Mouse (Mus musculus): ENCODE measurements around the gene Fndc9. TPM values are rescaled to one million over a fixed set of nuclear protein-coding genes. Genes with fewer than 3 reads are reported as not detected.

Fndc9 gene
- polyA plus RNA-seq, 1 experiment from 2014 or later, result not detected

- ATAC-seq, result no peak
- Histone ChIP-seq H3K9ac (no peak overlapping the region), H3K4me3 (no peak overlapping the region), H3K27me3 (replicated peaks) (no peaks in the 10 kb centered on the region), H3K4me2 (no peak overlapping the region), H3K4me1 (no peaks in the 10 kb centered on the region), H3K9me3 (replicated peaks) (no peaks in the 10 kb centered on the region), H3K27ac (no peak overlapping the region), H3K36me3 (0 out of 2 replicates have a peak, but pooled peaks cover 2% of the 10 kb centered on the region)
- WGBS (ENCODE audit: insufficient replicate concordance), result 71% methylated on average over 3 of the region's 3 CpGs
Observed at GRCm38 (mm10) chr11:46264584-46264983, 29.3 kb downstream of the Fndc9 start.

- no peak overlapping the region for H3K4me3 ChIP-seq
- no peaks in the 10 kb centered on the region for H3K27me3 ChIP-seq (replicated peaks)
- no peak overlapping the region for H3K9ac ChIP-seq
- 77% methylated on average over 11 of the region's 11 CpGs for WGBS (ENCODE audit: insufficient replicate concordance)
- H3K27ac ChIP-seq, result no peak overlapping the region
- no peak for ATAC-seq
- 0 out of 2 replicates have a peak, but pooled peaks cover 2% of the 10 kb centered on the region for H3K36me3 ChIP-seq
- no peaks in the 10 kb centered on the region for H3K4me1 ChIP-seq
- no peaks in the 10 kb centered on the region for H3K9me3 ChIP-seq (replicated peaks)
- H3K4me2 ChIP-seq, result no peak overlapping the region
Observed at GRCm38 (mm10) chr11:46265031-46265786, 29.9 kb downstream of the Fndc9 start.

GRCm38 (mm10) chr11:46268991-46269390 is 33.7 kb downstream of the Fndc9 start:
- Histone ChIP-seq H3K27ac (no peak overlapping the region), H3K9ac (no peak overlapping the region), H3K27me3 (replicated peaks) (no peaks in the 10 kb centered on the region), H3K36me3 (0 out of 2 replicates have a peak, but pooled peaks cover 4% of the 10 kb centered on the region), H3K4me1 (no peaks in the 10 kb centered on the region), H3K4me3 (no peak overlapping the region), H3K4me2 (no peak overlapping the region), H3K9me3 (replicated peaks) (no peaks in the 10 kb centered on the region)
- ATAC-seq, result no peak
- 16% methylated on average over 7 of the region's 7 CpGs for WGBS (ENCODE audit: insufficient replicate concordance)

- Histone ChIP-seq H3K4me2 (no peak overlapping the region), H3K4me1 (no peaks in the 10 kb centered on the region), H3K9me3 (replicated peaks) (no peaks in the 10 kb centered on the region), H3K9ac (no peak overlapping the region), H3K27ac (no peak overlapping the region), H3K27me3 (replicated peaks) (no peaks in the 10 kb centered on the region), H3K4me3 (no peak overlapping the region), H3K36me3 (0 out of 2 replicates have a peak, but pooled peaks cover 4% of the 10 kb centered on the region)
- 74% methylated on average over 9 of the region's 9 CpGs for WGBS (ENCODE audit: insufficient replicate concordance)
- no peak for ATAC-seq
Observed at GRCm38 (mm10) chr11:46269391-46269790, 34.1 kb downstream of the Fndc9 start.

GRCm38 (mm10) chr11:46269893-46270292 is 34.6 kb downstream of the Fndc9 start:
- Histone ChIP-seq H3K9me3 (replicated peaks) (no peaks in the 10 kb centered on the region), H3K9ac (no peak overlapping the region)
- WGBS (ENCODE audit: insufficient replicate concordance), result 47% methylated on average over 3 of the region's 3 CpGs

GRCm38 (mm10) chr11:46272058-46272681 is 36.8 kb downstream of the Fndc9 start:
- H3K4me3 ChIP-seq, result no peak overlapping the region
- H3K4me1 ChIP-seq, result no peaks in the 10 kb centered on the region
- H3K9me3 ChIP-seq (replicated peaks), result no peaks in the 10 kb centered on the region
- 0 out of 2 replicates have a peak, but pooled peaks cover 4% of the 10 kb centered on the region for H3K36me3 ChIP-seq
- no peaks in the 10 kb centered on the region for H3K27me3 ChIP-seq (replicated peaks)
- H3K27ac ChIP-seq, result no peak overlapping the region
- WGBS (ENCODE audit: insufficient replicate concordance), result 67% methylated on average over 8 of the region's 8 CpGs
- no peak overlapping the region for H3K4me2 ChIP-seq
- ATAC-seq, result no peak
- no peak overlapping the region for H3K9ac ChIP-seq

More at GRCm38 (mm10) chr11:46269893-46270292, 34.6 kb downstream of the Fndc9 start:
- Histone ChIP-seq H3K4me2 (no peak overlapping the region), H3K27me3 (replicated peaks) (no peaks in the 10 kb centered on the region), H3K4me3 (no peak overlapping the region), H3K4me1 (no peaks in the 10 kb centered on the region), H3K36me3 (0 out of 2 replicates have a peak, but pooled peaks cover 4% of the 10 kb centered on the region), H3K27ac (no peak overlapping the region)
- no peak for ATAC-seq

GRCm38 (mm10) chr11:46273969-46274368 is 38.6 kb downstream of the Fndc9 start:
- no peaks in the 10 kb centered on the region for H3K9me3 ChIP-seq (replicated peaks)
- no peak overlapping the region for H3K4me3 ChIP-seq
- no peaks in the 10 kb centered on the region for H3K27me3 ChIP-seq (replicated peaks)
- no peaks in the 10 kb centered on the region for H3K4me1 ChIP-seq
- 0 out of 2 replicates have a peak, but pooled peaks cover 2% of the 10 kb centered on the region for H3K36me3 ChIP-seq
- WGBS (ENCODE audit: insufficient replicate concordance), result 73% methylated on average over 3 of the region's 3 CpGs
- H3K4me2 ChIP-seq, result no peak overlapping the region
- no peak overlapping the region for H3K27ac ChIP-seq
- ATAC-seq, result no peak
- no peak overlapping the region for H3K9ac ChIP-seq

GRCm38 (mm10) chr11:46275302-46275701 is 40.0 kb downstream of the Fndc9 start:
- Histone ChIP-seq H3K4me3 (no peak overlapping the region), H3K4me2 (no peak overlapping the region), H3K27me3 (replicated peaks) (no peaks in the 10 kb centered on the region), H3K27ac (no peak overlapping the region), H3K9me3 (replicated peaks) (no peaks in the 10 kb centered on the region), H3K36me3 (0 out of 2 replicates have a peak, but pooled peaks cover 2% of the 10 kb centered on the region), H3K9ac (no peak overlapping the region), H3K4me1 (no peaks in the 10 kb centered on the region)
- ATAC-seq, result peak; percentile 54; the same call in 1 of the 2 replicates
- WGBS (ENCODE audit: insufficient replicate concordance), result 3% methylated on average over 4 of the region's 6 CpGs

- no peak overlapping the region for H3K4me2 ChIP-seq
- no peaks in the 10 kb centered on the region for H3K4me1 ChIP-seq
- ATAC-seq, result no peak
- H3K9ac ChIP-seq, result no peak overlapping the region
- WGBS (ENCODE audit: insufficient replicate concordance), result 73% methylated on average over 8 of the region's 8 CpGs
- 0 out of 2 replicates have a peak, but pooled peaks cover 2% of the 10 kb centered on the region for H3K36me3 ChIP-seq
- no peaks in the 10 kb centered on the region for H3K9me3 ChIP-seq (replicated peaks)
- H3K27ac ChIP-seq, result no peak overlapping the region
- no peak overlapping the region for H3K4me3 ChIP-seq
- H3K27me3 ChIP-seq (replicated peaks), result no peaks in the 10 kb centered on the region
Observed at GRCm38 (mm10) chr11:46276168-46276567, 40.8 kb downstream of the Fndc9 start.

GRCm38 (mm10) chr11:46276778-46277177 is 41.4 kb downstream of the Fndc9 start:
- no peak for ATAC-seq
- H3K27me3 ChIP-seq (replicated peaks), result no peaks in the 10 kb centered on the region
- no peak overlapping the region for H3K4me3 ChIP-seq
- no peak overlapping the region for H3K4me2 ChIP-seq
- WGBS (ENCODE audit: insufficient replicate concordance), result 44% methylated on average over 5 of the region's 5 CpGs
- no peaks in the 10 kb centered on the region for H3K9me3 ChIP-seq (replicated peaks)
- no peak overlapping the region for H3K9ac ChIP-seq
- H3K27ac ChIP-seq, result no peak overlapping the region
- peaks cover 2% of the 10 kb centered on the region; the same call in 1 of the 2 replicates for H3K36me3 ChIP-seq
- no peaks in the 10 kb centered on the region for H3K4me1 ChIP-seq

GRCm38 (mm10) chr11:46278140-46278539 is 42.8 kb downstream of the Fndc9 start:
- ATAC-seq, result no peak
- no peak overlapping the region for H3K27ac ChIP-seq
- 69% methylated on average over 5 of the region's 5 CpGs for WGBS (ENCODE audit: insufficient replicate concordance)

GRCm38 (mm10) chr11:46278709-46279108 is 43.4 kb downstream of the Fndc9 start:
- no peak for ATAC-seq
- Histone ChIP-seq H3K27me3 (replicated peaks) (no peaks in the 10 kb centered on the region), H3K36me3 (no peaks in the 10 kb centered on the region; the same call in 1 of the 2 replicates), H3K27ac (no peak overlapping the region), H3K4me1 (no peaks in the 10 kb centered on the region), H3K4me3 (no peak overlapping the region), H3K9me3 (replicated peaks) (no peaks in the 10 kb centered on the region), H3K4me2 (no peak overlapping the region), H3K9ac (no peak overlapping the region)
- 80% methylated on average over 12 of the region's 12 CpGs for WGBS (ENCODE audit: insufficient replicate concordance)

More at GRCm38 (mm10) chr11:46278140-46278539, 42.8 kb downstream of the Fndc9 start:
- no peaks in the 10 kb centered on the region for H3K9me3 ChIP-seq (replicated peaks)
- H3K36me3 ChIP-seq, result no peaks in the 10 kb centered on the region; the same call in 1 of the 2 replicates
- no peaks in the 10 kb centered on the region for H3K27me3 ChIP-seq (replicated peaks)
- H3K9ac ChIP-seq, result no peak overlapping the region
- H3K4me2 ChIP-seq, result no peak overlapping the region
- no peaks in the 10 kb centered on the region for H3K4me1 ChIP-seq
- no peak overlapping the region for H3K4me3 ChIP-seq

Data from liver, embryonic 12.5 days (tissue).